Mouse (Mus musculus) kidney, adult 2 months (tissue): ENCODE results near the gene Epas1. TPM values are rescaled to one million over a fixed set of nuclear protein-coding genes. Genes with fewer than 3 reads are reported as not detected.

ENCODE experiments used
- DNase-seq: peaks from one replicate; pipeline ENCODE4 v3.0.0; 2021
- H3K27ac ChIP-seq: fragments of 200-500 bp; 2 replicates; pipeline ENCODE4 v1.5.1; 2012; ENCODE audit warnings: low read depth, low read length, control low read depth, inconsistent platforms; ENCODE audit not compliant: insufficient read depth
- H3K27me3 ChIP-seq: fragments of 200-500 bp; replicated peaks from 2 replicates; pipeline ENCODE4 v1.6.1; 2012; ENCODE audit warnings: mild to moderate bottlenecking, moderate library complexity, low read length, inconsistent platforms; ENCODE audit not compliant: control insufficient read depth, insufficient read depth
- H3K36me3 ChIP-seq: fragments of 200-500 bp; 2 replicates; pipeline ENCODE4 v1.6.1; 2012; ENCODE audit warnings: mild to moderate bottlenecking, moderate library complexity, low read length, inconsistent platforms; ENCODE audit not compliant: control insufficient read depth, insufficient read depth
- H3K4me1 ChIP-seq: fragments of 200-500 bp; 2 replicates; pipeline ENCODE4 v1.6.1; 2011; ENCODE audit warnings: low read length; ENCODE audit not compliant: control insufficient read depth, insufficient read depth
- H3K4me3 ChIP-seq: fragments of 200-500 bp; 2 replicates; pipeline ENCODE4 v1.5.1; 2011; ENCODE audit warnings: mild to moderate bottlenecking, low read depth, low read length, control low read depth; ENCODE audit not compliant: insufficient read depth
- CTCF ChIP-seq: fragments of 200-500 bp; conservative IDR thresholded peaks from 2 replicates; pipeline ENCODE4 v1.5.1; 2011; ENCODE audit warnings: low read depth, mild to moderate bottlenecking, control low read depth, low read length, moderate library complexity, mixed read lengths; ENCODE audit not compliant: insufficient read depth, insufficient read length
- POLR2A ChIP-seq: fragments of 200-500 bp; IDR thresholded peaks from one replicate; pipeline ENCODE4 v1.6.1; 2011; ENCODE audit warnings: low read depth, low read length, control low read depth
- WGBS: fragments of 180-500 bp; shearing (Covaris S2); methylation state at CpG from one replicate; pipeline ENCODE4 v1.1.7; 2018; 5-methylcytosine and 5-hydroxymethylcytosine counted together
- polyA plus RNA-seq: library from polyadenylated mRNA; depleted of rRNA; stranded (reverse); fragments of >200 nt; gene quantifications from 2 replicates; pipeline ENCODE4 v1.2.3, GENCODE M21; 2012

The Epas1 gene
- polyA plus RNA-seq, 1 experiment: 108 TPM

DNA sequence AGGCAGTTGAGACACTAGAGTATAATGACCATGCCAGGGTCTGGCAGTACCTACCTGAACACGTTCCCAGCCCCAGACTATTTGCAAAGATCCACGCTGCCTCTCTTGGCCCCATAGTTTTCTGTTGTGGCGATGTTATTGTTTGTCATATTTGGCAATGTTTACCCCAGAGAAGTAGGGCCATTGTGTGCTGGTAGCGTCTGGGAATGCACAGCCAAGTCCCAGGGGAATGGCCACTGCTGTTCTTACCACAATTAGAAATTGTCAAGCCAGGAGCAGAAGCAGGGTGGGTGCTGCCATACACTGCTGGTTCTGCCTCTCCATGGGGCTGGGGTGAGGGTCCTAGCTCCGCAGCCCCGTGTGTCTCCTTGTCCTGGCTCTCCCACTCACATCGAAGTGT lies 15.1 kb downstream of the Epas1 start:
- Histone ChIP-seq H3K4me1 (peaks cover 41% of the 10 kb centered on the region), H3K27ac (peak overlapping the region; percentile 77), H3K27me3 (no peaks in the 10 kb centered on the region), H3K36me3 (no peaks in the 10 kb centered on the region), H3K4me3 (no peak overlapping the region)
- DNase-seq: peak; percentile 65
- WGBS: 70% methylated on average over 7 of the region's 7 CpGs
- no peak for TF ChIP-seq CTCF
- TF ChIP-seq POLR2A: no peak

- TF ChIP-seq POLR2A (no peak), CTCF (0 out of 2 replicates have a peak, but pooled peaks have one; percentile 20)
- no peaks in the 10 kb centered on the region for H3K36me3 ChIP-seq
- H3K27me3 ChIP-seq: no peaks in the 10 kb centered on the region
- no peak overlapping the region for H3K4me3 ChIP-seq
- WGBS: 31% methylated on average over 16 of the region's 16 CpGs
- DNase-seq: peak; percentile 98
- H3K4me1 ChIP-seq: peaks cover 41% of the 10 kb centered on the region
- H3K27ac ChIP-seq: peak overlapping the region; percentile 78
These were observed 16.1 kb downstream of the Epas1 start for GRCm38 (mm10) chr17:86769330-86770211.

GRCm38 (mm10) chr17:86770848-86771247 lies 17.3 kb downstream of the Epas1 start:
- H3K27me3 ChIP-seq: no peaks in the 10 kb centered on the region
- H3K36me3 ChIP-seq: no peaks in the 10 kb centered on the region
- H3K27ac ChIP-seq: peak overlapping the region; percentile 74
- peak; percentile 61 for DNase-seq
- peaks cover 34% of the 10 kb centered on the region for H3K4me1 ChIP-seq
- 42% methylated on average over 5 of the region's 5 CpGs for WGBS
- no peak for TF ChIP-seq POLR2A
- TF ChIP-seq CTCF: no peak
- no peak overlapping the region for H3K4me3 ChIP-seq

DNA sequence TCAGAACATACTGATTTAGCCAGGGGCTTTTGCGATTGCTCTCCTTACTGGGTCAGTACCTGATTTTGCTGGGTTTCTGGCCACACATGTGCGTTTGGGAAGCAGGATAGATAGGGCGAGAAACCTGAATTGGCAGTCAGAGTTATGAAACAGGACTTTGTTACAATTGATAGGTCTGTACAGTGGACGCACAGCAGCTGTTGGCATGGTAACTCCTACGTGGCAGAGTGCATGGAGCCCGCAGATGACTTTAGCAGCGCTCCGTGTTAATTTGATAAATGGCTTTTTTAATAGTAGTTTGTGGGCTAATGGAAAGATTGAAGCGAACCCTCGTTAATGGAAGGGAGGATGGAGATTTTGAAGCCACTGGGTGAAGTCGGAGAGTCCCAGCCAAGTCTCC lies 18.5 kb downstream of the Epas1 start:
- TF ChIP-seq POLR2A (no peak), CTCF (no peak)
- Histone ChIP-seq H3K27me3 (no peaks in the 10 kb centered on the region), H3K36me3 (no peaks in the 10 kb centered on the region), H3K4me3 (no peak overlapping the region), H3K4me1 (peaks cover 31% of the 10 kb centered on the region), H3K27ac (no peak overlapping the region)
- DNase-seq: no peak
- 49% methylated on average over 11 of the region's 11 CpGs for WGBS

DNA sequence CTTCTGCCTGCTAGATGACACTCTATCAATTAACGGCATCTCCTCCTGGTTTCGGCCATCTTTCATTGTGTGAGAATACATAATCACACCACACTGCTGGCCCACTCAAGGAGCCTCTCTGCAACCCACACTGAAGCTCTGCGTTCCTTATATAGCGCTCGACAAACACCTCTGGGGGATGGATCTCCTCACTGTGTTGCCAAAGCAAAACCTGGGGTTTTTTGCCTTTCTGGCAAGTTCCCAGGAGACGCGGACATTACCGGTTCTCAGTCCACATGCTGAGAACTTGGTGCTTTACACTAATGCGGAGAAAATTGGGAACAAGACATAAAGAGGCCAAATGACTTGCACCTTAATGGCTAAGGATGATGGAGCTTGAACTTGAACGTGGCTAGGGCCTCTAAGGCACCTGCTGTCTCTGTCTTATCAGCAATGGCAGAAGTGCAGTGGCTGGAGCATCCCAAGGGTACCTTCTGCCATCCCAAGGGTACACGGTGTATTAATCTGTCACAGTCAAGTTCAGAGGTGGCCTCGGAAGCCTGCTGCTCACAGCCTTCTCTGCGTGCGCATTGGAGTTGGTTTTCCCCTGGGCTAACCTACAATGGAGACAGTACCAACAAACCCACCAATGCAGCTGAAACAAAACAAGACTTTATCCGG lies 19.6 kb downstream of the Epas1 start:
- Histone ChIP-seq H3K36me3 (no peaks in the 10 kb centered on the region), H3K4me1 (peaks cover 25% of the 10 kb centered on the region), H3K27me3 (no peaks in the 10 kb centered on the region), H3K4me3 (no peak overlapping the region), H3K27ac (no peak overlapping the region)
- 87% methylated on average over 15 of the region's 15 CpGs for WGBS
- TF ChIP-seq CTCF: no peak
- no peak for DNase-seq

DNA sequence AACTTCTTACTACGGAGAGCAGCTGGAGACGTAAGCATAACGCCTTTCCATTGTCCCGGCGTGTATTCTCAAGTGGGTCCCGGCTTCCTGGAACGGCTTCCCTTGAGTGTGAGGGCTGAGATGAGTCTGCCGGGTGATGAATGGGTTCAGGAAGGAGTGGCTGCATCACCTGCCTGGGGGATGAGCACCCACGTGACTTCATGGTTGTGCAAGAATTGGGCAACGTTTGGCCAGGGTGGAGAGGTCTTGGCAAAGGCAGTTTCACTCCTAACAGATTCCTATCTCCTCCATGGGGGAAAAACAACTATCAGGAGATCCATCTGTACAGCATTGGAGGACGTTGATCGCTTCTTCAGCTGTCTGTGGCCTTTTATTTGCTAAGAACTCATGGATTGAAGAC lies 23.0 kb downstream of the Epas1 start:
- 73% methylated on average over 12 of the region's 12 CpGs for WGBS
- Histone ChIP-seq H3K4me1 (peaks cover 6% of the 10 kb centered on the region; the same call in 1 of the 2 replicates), H3K27me3 (no peaks in the 10 kb centered on the region), H3K36me3 (no peaks in the 10 kb centered on the region), H3K4me3 (no peak overlapping the region), H3K27ac (no peak overlapping the region)
- DNase-seq: peak; percentile 72
- TF ChIP-seq POLR2A: no peak

- DNase-seq: no peak
- peaks cover 12% of the 10 kb centered on the region; the same call in 1 of the 2 replicates for H3K4me1 ChIP-seq
- 91% methylated on average over 6 of the region's 6 CpGs for WGBS
- H3K27ac ChIP-seq: no peak overlapping the region
- H3K27me3 ChIP-seq: no peaks in the 10 kb centered on the region
- no peak overlapping the region for H3K4me3 ChIP-seq
- H3K36me3 ChIP-seq: no peaks in the 10 kb centered on the region
- TF ChIP-seq CTCF (no peak), POLR2A (no peak)
These were observed 24.6 kb downstream of the Epas1 start for GRCm38 (mm10) chr17:86778147-86778546.
